Mouse (Mus musculus) lung, embryonic 16.5 days (tissue): ENCODE measurements around the gene Rras2. TPM values are rescaled to one million over a fixed set of nuclear protein-coding genes. Genes with fewer than 3 reads are reported as not detected.

Experiments
- ATAC-seq: fragments of 200-750 bp; cut with Nextera tagmentation; 2 replicates; pipeline ENCODE4 v1.8.0; 2017; ENCODE audit warnings: low read depth, mild to moderate bottlenecking, moderate library complexity
- H3K27ac ChIP-seq: fragments of 300-500 bp; sonication (generic); 2 replicates; pipeline ENCODE4 v1.5.1; 2014; ENCODE audit warnings: mild to moderate bottlenecking, control low read depth, low read length
- H3K27me3 ChIP-seq: fragments of 300-500 bp; sonication (generic); 2 replicates; pipeline ENCODE4 v1.6.1; 2014; ENCODE audit warnings: low read depth, low read length, mixed read lengths; ENCODE audit not compliant: control insufficient read depth, insufficient read depth
- H3K36me3 ChIP-seq: fragments of 300-500 bp; sonication (generic); 2 replicates; pipeline ENCODE4 v1.6.1; 2014; ENCODE audit warnings: low read length; ENCODE audit not compliant: control insufficient read depth, insufficient read depth
- H3K4me1 ChIP-seq: fragments of 300-500 bp; sonication (generic); replicated peaks from 2 replicates; pipeline ENCODE4 v1.6.1; 2014; ENCODE audit warnings: low read length, mixed read lengths; ENCODE audit not compliant: control insufficient read depth, insufficient read depth
- H3K4me2 ChIP-seq: fragments of 300-500 bp; sonication (generic); 2 replicates; pipeline ENCODE4 v1.6.1; 2014; ENCODE audit warnings: low read depth, low read length, control low read depth
- H3K4me3 ChIP-seq: fragments of 300-500 bp; sonication (generic); 2 replicates; pipeline ENCODE4 v1.5.1; 2014; ENCODE audit warnings: mild to moderate bottlenecking, low read length, control low read depth
- H3K9ac ChIP-seq: fragments of 300-500 bp; sonication (generic); 2 replicates; pipeline ENCODE4 v1.6.1; 2014; ENCODE audit warnings: low read length, control low read depth
- H3K9me3 ChIP-seq: fragments of 300-500 bp; sonication (generic); 2 replicates; pipeline ENCODE4 v1.6.1; 2016; ENCODE audit warnings: low read length; ENCODE audit not compliant: control insufficient read depth
- WGBS: fragments of 180-500 bp; shearing (Covaris S2); extraction: QIAGEN DNeasy Blood & Tissue Kit; methylation state at CpG from one replicate; pipeline ENCODE4 v1.1.7; 2014; 5-methylcytosine and 5-hydroxymethylcytosine counted together
- polyA plus RNA-seq: library from polyadenylated mRNA; unstranded; fragments of >200 nt; fragmentation: Nextera tagmentation; extraction: Ambion mirVana; gene quantifications from 2 replicates; pipeline ENCODE4 v1.2.1, GENCODE M21; 2015

Gene Rras2
- polyA plus RNA-seq, 1 experiment from 2014 or later: 40.1 TPM

- Histone ChIP-seq H3K4me2 (no peak overlapping the region), H3K9me3 (no peaks in the 10 kb centered on the region), H3K36me3 (no peaks in the 10 kb centered on the region), H3K9ac (no peak overlapping the region), H3K4me1 (peaks cover 19% of the 10 kb centered on the region), H3K27ac (no peak overlapping the region), H3K27me3 (no peaks in the 10 kb centered on the region), H3K4me3 (no peak overlapping the region)
- no peak for ATAC-seq
- WGBS: 62% methylated on average over 4 of the region's 4 CpGs
Measured at GRCm38 (mm10) chr7:114102609-114103008, 15.0 kb downstream of the Rras2 start.

- Histone ChIP-seq H3K4me1 (peaks cover 19% of the 10 kb centered on the region), H3K4me3 (no peak overlapping the region), H3K4me2 (no peak overlapping the region), H3K36me3 (no peaks in the 10 kb centered on the region), H3K9me3 (no peaks in the 10 kb centered on the region), H3K27ac (no peak overlapping the region), H3K9ac (no peak overlapping the region), H3K27me3 (no peaks in the 10 kb centered on the region)
- no peak for ATAC-seq
- WGBS: 39% methylated on average over 3 of the region's 3 CpGs
Measured at GRCm38 (mm10) chr7:114101412-114101811, 16.2 kb downstream of the Rras2 start.

- Histone ChIP-seq H3K4me3 (no peak overlapping the region), H3K27ac (no peak overlapping the region), H3K4me1 (peaks cover 16% of the 10 kb centered on the region), H3K36me3 (no peaks in the 10 kb centered on the region), H3K9me3 (no peaks in the 10 kb centered on the region), H3K9ac (no peak overlapping the region), H3K27me3 (no peaks in the 10 kb centered on the region), H3K4me2 (no peak overlapping the region)
- 77% methylated on average over 8 of the region's 8 CpGs for WGBS
- no peak for ATAC-seq
Measured at GRCm38 (mm10) chr7:114093548-114094174, 23.9 kb downstream of the Rras2 start.

GRCm38 (mm10) chr7:114090892-114091545 is 26.6 kb downstream of the Rras2 start:
- no peaks in the 10 kb centered on the region for H3K27me3 ChIP-seq
- H3K27ac ChIP-seq: no peak overlapping the region
- H3K9me3 ChIP-seq: no peaks in the 10 kb centered on the region
- H3K36me3 ChIP-seq: no peaks in the 10 kb centered on the region
- no peak overlapping the region for H3K9ac ChIP-seq
- peaks cover 30% of the 10 kb centered on the region for H3K4me1 ChIP-seq
- 63% methylated on average over 10 of the region's 10 CpGs for WGBS
- H3K4me3 ChIP-seq: no peak overlapping the region
- ATAC-seq: no peak
- no peak overlapping the region for H3K4me2 ChIP-seq

- Histone ChIP-seq H3K9ac (no peak overlapping the region), H3K4me1 (peaks cover 28% of the 10 kb centered on the region), H3K9me3 (no peaks in the 10 kb centered on the region), H3K27me3 (no peaks in the 10 kb centered on the region), H3K4me2 (no peak overlapping the region), H3K36me3 (no peaks in the 10 kb centered on the region), H3K4me3 (no peak overlapping the region), H3K27ac (no peak overlapping the region)
- no peak for ATAC-seq
- 89% methylated on average over 3 of the region's 3 CpGs for WGBS
Measured at GRCm38 (mm10) chr7:114090231-114090630, 27.4 kb downstream of the Rras2 start.

- no peak overlapping the region for H3K4me2 ChIP-seq
- no peak overlapping the region for H3K27ac ChIP-seq
- 57% methylated on average over 5 of the region's 5 CpGs for WGBS
- no peak overlapping the region for H3K4me3 ChIP-seq
- H3K27me3 ChIP-seq: no peaks in the 10 kb centered on the region
- H3K9me3 ChIP-seq: no peaks in the 10 kb centered on the region
- peaks cover 22% of the 10 kb centered on the region for H3K4me1 ChIP-seq
- no peak overlapping the region for H3K9ac ChIP-seq
- ATAC-seq: no peak
- no peaks in the 10 kb centered on the region for H3K36me3 ChIP-seq
Measured at GRCm38 (mm10) chr7:114088918-114089317, 28.7 kb downstream of the Rras2 start.

GRCm38 (mm10) chr7:114087986-114088385 is 29.6 kb downstream of the Rras2 start:
- Histone ChIP-seq H3K36me3 (no peaks in the 10 kb centered on the region), H3K27ac (no peak overlapping the region), H3K4me2 (no peak overlapping the region), H3K9me3 (no peaks in the 10 kb centered on the region), H3K4me1 (peaks cover 22% of the 10 kb centered on the region), H3K4me3 (no peak overlapping the region), H3K27me3 (no peaks in the 10 kb centered on the region), H3K9ac (no peak overlapping the region)
- WGBS: 21% methylated on average over 11 of the region's 11 CpGs
- ATAC-seq: no peak

- Histone ChIP-seq H3K27ac (no peak overlapping the region), H3K9ac (no peak overlapping the region), H3K9me3 (no peaks in the 10 kb centered on the region), H3K36me3 (no peaks in the 10 kb centered on the region), H3K4me2 (no peak overlapping the region), H3K4me3 (no peak overlapping the region), H3K4me1 (peaks cover 22% of the 10 kb centered on the region), H3K27me3 (no peaks in the 10 kb centered on the region)
- no peak for ATAC-seq
- WGBS: 34% methylated on average over 6 of the region's 6 CpGs
Measured at GRCm38 (mm10) chr7:114087341-114087740, 30.2 kb downstream of the Rras2 start.

- 54% methylated on average over 6 of the region's 6 CpGs for whole genome bisulfite sequencing
- no peak overlapping the region for H3K27ac ChIP-seq
- ATAC-seq: no peak
- no peaks in the 10 kb centered on the region for H3K27me3 ChIP-seq
- no peak overlapping the region for H3K4me3 ChIP-seq
- H3K4me2 ChIP-seq: no peak overlapping the region
- H3K9ac ChIP-seq: no peak overlapping the region
- no peaks in the 10 kb centered on the region for H3K36me3 ChIP-seq
- H3K9me3 ChIP-seq: no peaks in the 10 kb centered on the region
- peaks cover 18% of the 10 kb centered on the region for H3K4me1 ChIP-seq
Measured at GRCm38 (mm10) chr7:114086021-114086710, 31.4 kb downstream of the Rras2 start.
